Mouse (Mus musculus): Measurements from ENCODE around the gene Gm49321.

Gm49321 gene

DNA sequence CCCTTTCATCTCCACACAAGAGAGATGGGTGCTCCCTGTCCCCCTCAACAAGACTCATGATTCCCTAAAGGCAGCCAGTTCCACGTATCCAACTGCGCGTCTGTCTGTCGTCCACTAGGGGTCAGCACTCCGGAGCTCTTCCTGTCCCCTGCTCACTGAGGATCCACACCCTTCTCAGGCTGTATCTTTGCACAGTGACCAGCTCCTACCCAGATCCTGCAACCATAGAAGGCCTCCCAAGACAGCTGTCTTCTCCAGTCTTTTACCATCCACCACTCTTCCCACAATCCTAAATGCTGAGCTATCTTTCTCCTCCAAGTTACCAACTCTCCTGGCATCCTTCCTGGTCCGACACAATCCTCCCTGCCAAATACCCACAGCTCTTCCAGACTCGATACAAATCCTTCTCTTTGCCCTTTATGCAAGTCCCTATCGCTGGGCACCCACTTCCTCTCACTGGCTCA, 72.0 kb downstream of the Gm49321 start:
- DNase-seq (ENCODE audit: low read depth, low spot score): peak; percentile 84

DNA sequence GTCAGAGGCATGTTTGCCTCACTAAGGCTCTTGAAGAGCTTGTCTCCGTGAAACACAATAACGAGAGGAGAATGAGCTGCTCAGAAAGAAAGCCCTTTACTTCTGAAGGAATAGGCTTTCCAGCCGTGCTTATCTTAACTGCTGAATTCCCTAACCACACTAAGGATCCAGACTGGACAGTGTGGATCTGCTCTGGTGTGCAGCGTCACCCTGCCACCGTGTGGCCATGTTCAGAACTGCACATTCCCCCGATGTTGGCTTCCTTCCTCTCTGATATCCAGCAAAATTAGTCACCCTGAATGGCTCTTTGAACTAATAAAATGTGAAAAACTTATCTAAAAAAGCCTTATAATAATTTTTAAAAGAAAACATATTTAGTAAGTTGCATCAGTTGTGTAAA, 76.3 kb downstream of the Gm49321 start:
- no peak for DNase-seq (ENCODE audit: low read depth, low spot score)

DNA sequence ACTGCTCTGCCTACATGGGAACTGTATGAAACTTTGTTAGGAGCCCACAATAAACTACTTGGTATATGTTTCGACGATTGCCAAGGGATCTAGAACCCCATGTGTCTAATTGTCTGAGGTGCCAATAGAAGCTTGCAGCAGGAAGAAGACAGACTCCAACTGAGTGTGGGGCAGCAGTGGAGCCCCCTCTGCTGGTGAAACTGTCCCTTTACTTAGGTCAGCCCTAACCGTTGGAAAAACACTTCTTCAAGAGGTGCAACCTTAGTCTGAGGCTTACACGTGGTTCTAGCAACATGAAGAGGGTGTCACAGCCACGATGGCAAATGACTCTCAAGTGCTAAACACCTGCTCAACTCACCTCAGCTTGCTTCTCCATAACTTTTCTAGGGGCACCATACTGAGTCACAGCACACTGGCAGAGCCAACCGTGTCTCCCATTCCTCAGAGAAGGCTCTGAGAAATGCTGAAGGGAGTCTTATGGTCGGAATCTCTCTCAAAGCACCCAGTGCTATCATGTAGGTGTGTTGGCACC, 77.4 kb downstream of the Gm49321 start:
- DNase-seq (ENCODE audit: low read depth, low spot score): no peak

DNA sequence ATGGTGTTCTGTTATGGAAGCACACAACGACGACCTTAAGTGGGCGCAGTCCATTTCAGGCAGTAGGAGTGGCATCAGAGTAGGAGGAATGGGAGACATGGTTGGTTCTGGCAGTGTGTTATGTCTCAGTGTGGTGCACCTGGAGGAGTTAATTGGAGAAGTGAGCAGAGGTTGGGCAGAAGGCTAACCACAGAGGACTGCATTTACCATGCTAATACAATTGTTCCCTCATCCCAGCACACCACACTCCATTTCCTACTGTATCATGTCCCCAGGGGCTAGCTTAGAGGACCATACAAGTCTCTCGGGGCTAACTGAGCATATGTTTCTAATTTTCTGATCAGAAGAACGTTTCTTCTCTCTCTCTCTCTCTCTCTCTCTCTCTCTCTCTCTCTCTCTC, 78.0 kb downstream of the Gm49321 start:
- no peak for DNase-seq (ENCODE audit: low read depth, low spot score)

Data from telencephalon, adult 2 months (tissue).